Mouse (Mus musculus) adrenal gland, adult 2 months (tissue): ENCODE data around the gene Tmcc1. TPM values are rescaled to one million over a fixed set of nuclear protein-coding genes. Genes with fewer than 3 reads are reported as not detected.

Source experiments
- DNase-seq: peaks from one replicate; pipeline ENCODE4 v3.0.0; 2021
- polyA plus RNA-seq: library from polyadenylated mRNA; depleted of rRNA; stranded (reverse); fragments of >200 nt; gene quantifications from 2 replicates; pipeline ENCODE4 v1.2.3, GENCODE M21; 2012; rRNA removed
- total RNA-seq, 2 experiments: library from RNA; stranded (reverse); gene quantifications; 2 replicates each; pipeline ENCODE4 v1.2.3; 2021

Tmcc1 gene
- total and polyA plus RNA-seq, 3 experiments = 4.3 to 24.1 (median 20.7) TPM

- DNase-seq = no peak
These were observed 221.1 kb downstream of the Tmcc1 start for GRCm38 (mm10) chr6:115972083-115972764.

- DNase-seq = no peak
These were observed 221.8 kb downstream of the Tmcc1 start for GRCm38 (mm10) chr6:115971273-115972060.

- DNase-seq = no peak
These were observed 223.3 kb downstream of the Tmcc1 start for GRCm38 (mm10) chr6:115969952-115970351.

- no peak for DNase-seq
These were observed 224.2 kb downstream of the Tmcc1 start for GRCm38 (mm10) chr6:115969103-115969502.

GRCm38 (mm10) chr6:115968700-115969099, 224.6 kb downstream of the Tmcc1 start:
- DNase-seq = no peak

Other genes starting within 250 kb of the Tmcc1 start
- gene H1foo, start 248.5 kb downstream of the Tmcc1 start, total RNA-seq = not detected
- gene H1foo, start 248.5 kb downstream of the Tmcc1 start, polyA plus RNA-seq = not detected in 2 replicates
- 100 to 1,000 TPM; 168 to 181 TPM for gene Plxnd1, start 198.5 kb downstream of the Tmcc1 start, total RNA-seq
- 279 and 288 TPM in 2 replicates for gene Plxnd1, start 198.5 kb downstream of the Tmcc1 start, polyA plus RNA-seq
- 10 to 100 TPM; 44.2 to 45.8 TPM for gene Washc2, start 14.6 kb upstream of the Tmcc1 start, total RNA-seq
- 44.6 and 51.4 TPM in 2 replicates for gene Washc2, start 14.6 kb upstream of the Tmcc1 start, polyA plus RNA-seq
- gene Zfand4, start 70.7 kb upstream of the Tmcc1 start, total RNA-seq = 1 to 10 TPM in 1 of 2 experiments, under 1 TPM in 1; 0.93 to 1.7 TPM
- 0.12 and 0.21 TPM in 2 replicates for gene Zfand4, start 70.7 kb upstream of the Tmcc1 start, polyA plus RNA-seq
- 10 to 100 TPM; 52.9 to 69.4 TPM for gene March8, start 144.5 kb upstream of the Tmcc1 start, total RNA-seq
- gene March8, start 144.5 kb upstream of the Tmcc1 start, polyA plus RNA-seq = 81.0 and 98.0 TPM in 2 replicates